Mouse (Mus musculus): ENCODE measurements around the gene Ski.
"Not testable (repeated sequence)": the region's sequence is repeated elsewhere in the genome, so short reads cannot be mapped to it uniquely, and the experiment has no call there.

Gene Ski

DNA sequence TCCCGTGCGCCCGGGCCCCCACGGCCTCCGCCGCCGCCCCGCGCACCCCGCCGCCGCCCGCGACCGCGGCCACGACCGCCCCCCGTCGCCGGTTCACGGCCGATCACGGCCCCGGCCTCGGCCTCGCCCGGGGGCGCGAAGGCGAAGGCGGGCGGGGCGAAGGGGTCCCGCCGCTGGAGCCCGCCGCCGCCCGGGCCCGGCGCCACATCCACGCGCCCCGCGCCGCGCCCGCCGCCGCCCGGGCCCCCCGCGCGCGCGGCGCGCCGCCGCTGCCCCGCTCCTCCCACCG is at the start of gene Ski:
Gene Ski, minus strand, starts transcription at position 41 of the 289 bp plus-strand sequence.
- no peak for DNase-seq (ENCODE audit: low read depth)

DNA sequence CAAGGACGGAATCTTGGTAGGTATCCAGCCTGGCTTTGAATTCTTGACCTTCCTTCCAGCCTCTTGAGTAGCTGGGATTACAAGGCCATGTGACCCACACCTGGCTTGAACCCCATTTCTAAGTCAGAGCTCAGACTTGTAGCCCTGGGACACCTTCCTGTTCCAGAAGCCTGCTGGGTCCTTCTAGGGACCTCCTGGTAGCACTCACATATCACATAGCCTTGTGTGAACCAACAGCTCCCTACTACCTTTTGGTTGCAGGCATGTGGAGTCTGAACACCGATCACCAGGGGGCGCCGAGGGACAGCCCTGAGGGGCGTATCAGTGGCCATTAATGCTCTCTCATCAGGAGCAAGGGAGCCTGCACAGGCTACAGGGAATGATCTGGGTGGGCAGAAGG is 46.0 kb upstream of the Ski start:
- peak; percentile 46 for DNase-seq (ENCODE audit: low read depth)

DNA sequence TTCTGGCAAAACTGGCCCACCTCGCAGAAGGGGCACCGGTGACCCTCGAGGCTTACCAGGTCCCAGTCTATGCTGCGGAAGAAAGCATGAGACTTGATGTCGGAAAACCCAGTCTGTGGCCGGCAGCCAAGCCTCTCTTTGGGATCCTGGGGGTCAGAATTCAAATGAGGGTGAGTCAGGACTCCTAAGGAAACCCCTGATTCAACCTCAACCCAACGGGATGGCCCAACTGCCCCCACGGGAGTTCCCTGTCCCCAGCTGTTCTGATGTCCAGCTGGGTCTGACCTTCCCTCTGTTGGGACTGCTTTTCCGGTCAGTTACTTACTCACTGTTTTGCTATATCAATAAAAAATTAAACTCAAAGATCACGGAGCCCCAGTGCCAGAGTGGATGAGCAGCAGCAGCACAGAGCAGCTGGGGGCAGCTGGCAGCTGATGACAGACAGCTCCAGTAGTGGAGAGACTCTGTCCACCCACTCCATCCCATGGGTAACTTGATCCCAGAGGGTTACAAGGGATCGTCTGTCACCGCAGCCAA is 45.3 kb upstream of the Ski start:
- DNase-seq (ENCODE audit: low read depth) = no peak

DNA sequence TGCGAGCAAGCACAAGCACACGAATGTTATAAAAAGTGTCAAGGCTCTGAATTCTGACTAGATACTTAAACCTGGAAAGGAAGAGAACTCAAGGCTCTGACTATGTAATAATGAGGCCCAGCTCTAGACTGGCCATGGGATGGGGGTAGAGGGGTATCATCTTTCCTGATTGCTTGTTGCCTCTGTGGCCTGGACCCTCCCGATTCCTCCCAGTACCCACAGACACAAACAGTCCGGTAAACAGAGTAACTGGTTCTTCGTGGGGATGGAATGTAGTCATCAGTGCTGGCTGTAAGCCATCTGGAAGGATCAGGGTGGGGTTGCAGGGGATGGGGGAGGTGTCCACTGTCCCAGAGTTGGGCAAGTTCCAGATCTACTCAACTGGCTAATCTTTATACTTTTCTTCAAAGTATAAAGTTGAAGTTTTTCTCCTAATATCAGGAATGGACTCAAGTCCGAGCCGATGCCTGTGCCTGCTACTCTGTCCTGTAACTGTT is 44.7 kb upstream of the Ski start:
- no peak for DNase-seq (ENCODE audit: low read depth)

DNA sequence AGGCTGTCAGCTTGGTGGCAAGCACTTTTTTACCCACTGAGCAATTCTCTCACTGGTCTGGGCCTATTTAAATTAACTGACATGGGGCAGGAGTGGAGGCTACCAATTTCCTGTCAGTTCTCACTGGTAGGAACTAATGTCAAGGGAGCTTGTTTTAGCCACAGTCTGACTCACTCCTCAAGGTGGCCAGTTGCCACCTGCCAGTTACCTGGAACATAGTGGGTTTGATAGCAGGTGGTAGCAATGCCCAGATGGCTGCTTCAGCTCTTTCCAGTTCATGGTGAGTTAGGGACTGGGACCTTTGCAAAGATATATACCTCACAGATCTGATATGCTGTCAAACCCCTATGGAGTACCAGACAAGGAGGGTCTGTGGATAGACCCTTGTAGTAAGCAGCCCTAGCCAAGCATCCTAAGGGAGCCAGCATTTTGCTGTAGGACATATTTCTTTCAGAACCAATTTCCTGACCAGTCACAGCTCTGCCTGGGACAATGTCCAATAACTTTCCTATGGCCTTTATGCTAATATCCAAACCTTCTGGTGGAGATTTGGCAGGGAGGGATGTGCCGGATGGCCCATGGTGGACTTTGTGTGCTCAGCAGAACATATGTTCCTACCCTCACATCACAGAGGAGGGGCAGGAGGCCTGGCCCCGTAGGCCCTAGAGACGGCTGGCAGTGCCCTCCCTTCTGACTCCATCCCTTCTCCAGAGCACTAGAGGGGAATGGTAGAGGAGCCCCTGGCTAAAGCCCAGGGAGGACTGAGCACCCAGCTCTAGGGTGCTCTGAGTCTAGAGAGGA is 42.3 kb upstream of the Ski start:
- DNase-seq (ENCODE audit: low read depth) = no peak

DNA sequence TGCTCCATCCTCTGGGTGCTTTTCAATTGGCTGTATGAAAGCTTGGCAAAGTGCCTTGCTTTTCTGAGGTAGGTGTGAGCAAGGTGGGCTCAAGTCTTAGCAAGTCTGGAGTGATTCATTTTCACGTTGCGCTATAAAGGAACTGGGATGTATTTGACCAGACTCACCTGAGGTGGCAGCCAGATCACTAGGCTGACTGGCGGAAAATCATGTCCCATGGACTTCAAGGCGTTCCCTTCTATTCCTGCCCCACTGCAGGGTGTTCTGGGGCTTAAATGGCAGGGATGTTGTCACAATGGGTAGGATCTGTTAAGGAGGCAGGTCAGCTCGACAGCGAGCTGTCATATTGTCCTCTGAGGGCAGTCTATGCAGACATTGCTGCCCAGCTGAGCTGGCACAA is 29.9 kb upstream of the Ski start:
- DNase-seq (ENCODE audit: low read depth) = no peak

DNA sequence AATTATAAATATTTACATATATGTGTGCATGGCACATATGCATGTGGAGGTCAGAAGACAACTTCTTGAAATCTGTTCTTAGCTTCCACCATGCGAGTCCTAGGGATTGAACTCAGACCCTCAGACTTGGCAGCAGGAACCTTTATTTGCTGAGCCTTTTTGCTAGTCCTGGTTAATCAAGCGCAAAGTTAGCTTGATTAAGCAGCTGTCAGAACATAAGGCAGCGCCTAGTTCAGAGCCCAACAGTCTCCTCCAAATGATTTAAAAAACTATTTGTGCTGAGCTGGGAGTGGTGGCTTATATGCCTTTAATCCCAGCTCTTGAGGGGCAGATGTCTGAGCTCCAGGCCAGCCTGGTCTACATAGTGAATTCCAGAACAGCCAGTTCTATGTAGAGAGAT is 28.8 kb upstream of the Ski start:
- no peak for DNase-seq (ENCODE audit: low read depth)

DNA sequence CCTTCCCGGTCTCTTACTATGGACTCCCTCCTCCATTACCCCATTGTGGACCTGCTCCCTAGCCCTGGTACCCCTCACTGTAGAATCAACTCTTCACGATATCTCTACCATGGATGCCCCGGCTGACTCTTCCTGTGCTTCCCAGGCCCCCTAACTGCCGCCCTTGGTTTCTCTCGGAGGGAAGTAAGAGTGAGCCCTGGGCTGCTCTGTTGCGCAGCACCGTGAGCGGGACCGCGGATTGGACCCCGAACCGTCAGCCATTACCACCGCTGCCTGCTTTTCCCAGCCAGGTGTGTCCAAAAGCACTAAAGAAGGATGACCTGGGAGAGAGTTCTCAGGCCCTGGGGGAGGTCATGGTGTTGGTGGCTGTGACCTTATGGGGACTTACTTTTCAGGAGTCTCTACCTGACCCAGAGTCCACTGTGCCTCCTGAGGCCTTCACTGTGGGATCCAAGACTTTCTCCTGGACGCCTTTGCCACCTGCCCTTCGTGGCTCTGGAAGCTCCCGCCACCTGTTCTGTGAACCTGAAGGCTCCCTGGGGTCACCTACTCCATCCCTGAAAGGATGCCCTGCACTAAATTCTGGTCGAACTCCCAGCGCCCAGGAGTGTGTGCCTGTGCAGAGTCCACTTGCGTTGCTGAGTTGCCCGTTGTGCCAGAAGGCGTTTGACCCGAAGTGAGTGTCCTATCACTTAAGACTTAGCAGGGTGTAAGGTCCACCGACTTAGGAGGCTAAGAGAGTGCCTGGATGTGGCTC is 28.1 kb upstream of the Ski start:
- DNase-seq (ENCODE audit: low read depth) = no peak

DNA sequence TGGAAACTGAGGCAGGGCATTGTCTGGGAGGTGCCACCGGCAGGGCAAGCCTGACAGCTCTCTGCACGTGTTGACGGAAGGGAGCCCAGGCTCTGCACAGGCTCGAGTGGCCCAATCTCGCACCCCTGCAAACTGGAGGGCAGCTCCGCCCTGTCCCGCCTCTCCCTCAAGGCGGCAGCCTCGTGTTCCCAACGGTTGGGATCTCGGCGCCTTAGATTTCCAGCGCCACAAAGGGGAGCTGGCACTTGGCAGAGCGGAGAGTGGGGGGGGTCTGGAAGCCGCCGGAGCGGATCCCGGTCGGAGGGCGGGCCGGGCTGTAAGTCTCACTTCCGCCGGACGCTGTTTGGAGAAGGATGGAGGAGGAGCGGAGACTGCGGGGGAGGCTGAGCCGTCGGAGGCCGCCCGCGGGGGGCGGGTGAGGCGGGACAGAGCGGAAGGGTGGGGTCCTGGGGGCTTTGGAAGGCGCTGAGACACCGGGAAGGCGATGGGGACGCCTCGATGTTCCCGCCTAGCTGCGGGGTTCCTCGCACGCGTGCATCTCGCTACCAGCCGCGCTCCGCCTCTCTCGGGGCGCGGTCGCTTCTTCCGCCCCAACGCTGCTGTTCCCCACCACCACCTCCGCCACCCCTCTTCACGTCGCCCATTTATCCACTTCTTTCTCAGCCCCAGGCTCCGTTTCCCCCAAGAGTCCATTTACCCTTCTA is 27.4 kb upstream of the Ski start, which contains the start of gene Faap20:
Gene Faap20, plus strand, starts transcription at position 155 of the 704 bp plus-strand sequence.
- DNase-seq (ENCODE audit: low read depth) = peak; percentile 60

DNA sequence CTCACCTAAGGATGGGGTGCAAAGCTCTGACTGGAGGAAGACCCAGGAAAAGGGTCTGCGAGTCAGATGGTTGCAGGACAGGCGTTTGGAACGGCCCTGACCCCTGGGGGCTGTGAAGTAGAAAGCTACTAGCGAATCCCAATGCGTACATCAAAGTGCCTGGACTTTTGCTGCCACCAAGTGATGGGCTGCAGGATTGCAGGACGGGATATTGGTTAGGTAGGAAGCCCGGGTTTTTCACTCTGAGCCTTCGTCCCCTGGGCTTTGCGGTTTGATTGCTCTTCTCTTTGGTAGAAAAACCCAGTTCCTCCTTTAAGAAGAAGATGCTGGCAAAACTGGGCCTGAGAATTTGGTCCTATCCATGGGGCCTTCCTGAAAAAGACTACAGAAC is 26.9 kb upstream of the Ski start:
- DNase-seq (ENCODE audit: low read depth) = peak; percentile 99

DNA sequence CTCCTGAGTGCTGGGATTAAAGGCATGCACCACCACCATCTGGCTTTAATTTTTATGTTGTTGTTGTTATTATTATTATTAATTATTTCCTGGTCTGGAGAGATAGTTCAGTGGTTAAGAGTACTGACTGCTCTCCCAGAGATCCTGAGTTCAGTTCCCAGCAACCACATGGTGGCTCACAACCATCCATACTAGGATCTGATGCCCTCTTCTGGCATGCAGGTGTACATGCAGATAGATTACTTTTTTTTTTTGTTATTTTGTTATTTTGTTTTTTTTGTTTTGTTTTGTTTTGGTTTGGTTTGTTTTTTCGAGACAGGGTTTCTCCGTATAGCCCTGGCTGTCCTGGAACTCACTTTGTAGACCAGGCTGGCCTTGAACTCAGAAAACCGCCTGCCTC is 25.7 kb upstream of the Ski start:
- DNase-seq (ENCODE audit: low read depth) = not testable (repeated sequence)

DNA sequence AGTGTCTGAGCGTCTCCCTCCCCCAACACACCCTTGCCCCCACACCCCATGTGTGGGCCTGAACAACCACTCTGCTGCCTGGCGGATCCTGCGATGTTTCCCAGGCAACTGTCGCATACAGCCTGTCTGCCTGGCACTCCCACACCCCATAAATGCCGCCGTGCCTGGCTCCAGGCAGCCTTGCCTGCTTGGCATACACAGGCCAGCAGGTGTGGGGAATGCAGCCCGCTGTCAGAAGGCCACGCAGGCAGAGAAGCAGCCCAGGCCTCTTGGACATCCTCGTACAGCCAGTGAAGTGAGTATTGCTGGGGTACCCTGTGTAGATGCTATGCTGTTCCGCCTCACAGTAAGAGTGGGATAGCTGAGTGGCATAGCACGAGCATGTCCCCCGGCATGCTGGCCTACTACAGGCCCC is 24.3 kb upstream of the Ski start:
- no peak for DNase-seq (ENCODE audit: low read depth)

DNA sequence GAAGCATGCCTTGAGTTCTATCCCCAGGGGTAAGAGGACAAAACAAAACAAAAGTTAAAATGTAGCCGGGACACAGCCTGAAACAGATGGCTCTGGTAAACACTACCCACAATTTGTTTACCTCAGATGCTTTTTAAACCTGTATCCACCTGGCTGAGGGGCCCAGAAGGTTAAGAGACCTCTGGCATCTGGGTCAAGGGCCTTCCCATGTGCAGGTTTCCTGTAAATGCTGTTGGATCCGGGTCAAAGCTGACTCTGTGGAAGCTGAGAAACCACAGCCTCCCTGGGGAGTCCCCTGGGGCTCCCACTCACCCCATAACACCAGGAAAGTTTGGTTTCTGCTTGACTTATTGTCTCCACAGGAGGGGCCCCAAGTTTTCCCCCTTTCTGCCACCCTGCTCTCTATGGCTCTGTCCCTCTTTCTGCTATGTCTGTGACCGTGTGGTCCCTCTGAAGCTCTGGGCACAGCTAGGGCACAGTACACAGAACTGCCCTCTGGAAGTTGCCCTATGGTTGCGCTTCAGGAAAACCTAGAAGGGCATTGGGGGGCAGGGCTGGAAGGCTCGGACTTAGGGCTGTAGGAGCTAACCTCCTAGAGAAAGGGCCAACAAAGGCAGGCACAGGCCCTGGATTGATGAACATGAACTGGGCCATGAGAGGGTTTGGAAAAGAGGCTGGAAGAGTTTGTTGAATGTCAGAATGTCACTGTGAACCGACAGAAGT is 23.5 kb upstream of the Ski start:
- DNase-seq (ENCODE audit: low read depth) = no peak

DNA sequence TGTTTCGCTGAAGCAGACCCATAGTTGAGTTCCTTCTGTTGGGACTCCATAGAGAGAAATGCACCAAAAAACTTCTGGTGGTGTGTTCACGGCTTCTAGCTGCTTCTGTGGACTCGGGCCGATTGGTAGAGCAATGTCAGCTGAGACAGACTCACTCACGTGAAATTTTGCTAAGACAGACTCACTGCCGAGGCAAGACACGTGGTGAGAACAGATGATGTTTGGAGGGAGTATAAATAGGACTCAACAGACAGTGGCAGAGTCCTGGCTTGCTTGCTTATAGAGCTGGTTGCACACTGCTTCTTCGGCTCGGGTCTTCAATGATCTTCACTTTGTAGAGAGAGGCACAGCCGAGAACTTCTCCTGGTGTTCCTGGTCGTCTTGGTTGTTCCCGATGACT is 20.8 kb upstream of the Ski start:
- DNase-seq (ENCODE audit: low read depth) = no peak

DNA sequence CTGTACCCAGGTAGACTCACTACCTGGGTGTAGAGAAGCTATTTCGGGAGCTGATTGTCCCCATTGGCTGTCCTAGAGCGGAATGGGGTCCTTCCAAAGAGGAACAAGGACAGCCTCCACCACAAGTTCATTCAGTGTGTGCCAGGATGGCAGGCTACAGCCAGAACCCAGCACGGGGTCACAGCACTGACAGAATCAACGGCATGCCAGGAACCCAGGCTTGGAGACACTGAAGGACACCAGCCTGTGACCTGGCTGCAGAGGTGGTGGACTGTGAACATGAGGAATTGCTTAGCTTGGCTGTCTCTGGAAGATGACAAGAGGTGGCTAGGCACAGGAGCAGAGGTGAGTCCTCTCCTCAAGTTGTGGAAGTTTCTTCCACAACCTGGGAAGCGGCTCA is 19.9 kb upstream of the Ski start:
- no peak for DNase-seq (ENCODE audit: low read depth)

DNA sequence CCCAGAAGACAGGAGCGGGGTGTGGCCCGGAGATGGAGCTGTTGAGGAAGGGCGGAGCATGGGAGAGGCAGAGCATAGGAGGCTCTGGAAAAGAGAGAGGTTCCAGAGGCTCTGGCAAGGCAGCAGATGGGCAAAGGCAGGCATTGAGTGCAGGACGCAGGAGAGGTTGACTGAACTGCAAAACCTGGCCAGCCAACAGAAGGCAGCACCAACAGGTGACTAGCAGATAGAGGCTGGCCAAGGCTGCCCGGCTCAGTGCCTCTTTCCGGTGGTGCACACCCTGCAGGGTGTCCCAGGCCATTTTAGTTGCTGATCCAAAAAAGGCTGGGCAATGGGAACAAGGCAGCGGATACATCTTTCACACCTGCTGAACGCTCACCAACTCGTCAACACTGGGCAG is 19.4 kb upstream of the Ski start:
- no peak for DNase-seq (ENCODE audit: low read depth)

DNA sequence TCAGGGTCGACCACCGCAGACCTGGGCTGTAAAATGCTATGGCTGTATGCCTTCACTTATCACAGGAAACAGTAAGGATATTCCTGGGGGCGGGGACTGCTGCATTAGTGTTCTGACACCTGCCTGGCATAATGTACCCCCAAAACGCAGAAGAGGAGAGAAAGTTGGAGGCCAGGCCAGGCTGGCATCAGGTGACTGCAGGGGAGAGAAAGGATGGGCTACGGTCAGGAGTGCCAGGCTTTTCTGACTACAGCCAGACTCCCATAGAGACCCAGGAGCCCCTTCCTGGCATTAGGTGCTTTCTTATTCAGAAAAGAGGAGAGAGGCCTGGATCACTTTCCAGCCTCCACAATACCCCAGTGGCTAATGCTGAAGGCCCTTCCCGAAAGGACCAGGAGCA is 17.1 kb upstream of the Ski start:
- DNase-seq (ENCODE audit: low read depth) = no peak

DNA sequence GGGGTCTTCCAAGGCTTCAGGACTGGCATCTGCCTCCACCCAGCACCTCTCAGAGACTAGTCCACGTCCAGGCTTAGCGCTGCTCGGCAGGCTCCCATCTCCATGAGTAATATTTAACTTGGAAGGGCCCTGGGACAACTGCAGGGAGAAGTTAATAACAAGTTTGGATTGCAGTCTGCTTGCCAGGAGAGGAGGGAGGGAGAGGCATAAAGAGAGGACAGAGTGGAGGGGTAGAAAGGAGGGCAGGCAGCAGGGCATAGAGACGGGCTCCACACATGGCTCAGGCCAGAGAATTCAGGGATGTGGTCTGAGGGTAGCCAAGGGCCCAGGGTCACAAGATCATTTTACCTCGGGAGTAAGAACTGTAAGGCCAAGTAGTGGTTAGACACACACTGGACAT is 15.9 kb upstream of the Ski start:
- no peak for DNase-seq (ENCODE audit: low read depth)

DNA sequence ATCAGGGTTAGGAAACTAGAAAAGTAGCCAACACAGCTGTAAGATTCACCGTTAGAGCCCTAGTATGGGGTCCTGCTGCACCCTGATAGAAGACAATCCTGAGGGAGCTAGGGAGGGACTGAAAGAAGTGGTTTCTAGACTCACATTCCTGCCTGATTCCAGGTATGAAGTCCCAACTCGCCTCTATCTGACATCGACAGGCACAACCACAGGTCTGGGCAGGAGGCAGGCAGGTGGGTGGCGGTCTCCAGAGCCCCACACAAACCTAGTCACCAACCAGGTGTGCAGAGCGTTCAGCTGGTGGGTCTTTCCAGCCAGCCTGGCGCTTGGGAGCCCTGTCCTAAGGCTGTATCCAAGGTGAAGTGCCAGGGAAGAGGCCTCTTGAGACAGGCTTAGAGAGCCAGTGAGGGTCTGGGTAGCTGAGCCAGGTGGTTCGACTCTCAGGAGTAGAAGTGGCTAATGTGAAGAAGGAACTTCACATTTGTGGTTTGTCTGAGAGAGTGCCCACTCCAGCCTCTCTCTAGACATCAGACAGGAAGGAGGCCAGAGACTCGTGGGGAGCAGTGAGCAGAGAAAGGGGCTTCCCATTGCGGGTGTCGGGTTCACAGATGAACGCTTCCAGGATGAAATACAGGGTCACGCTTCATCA is 14.5 kb upstream of the Ski start:
- no peak for DNase-seq (ENCODE audit: low read depth)

DNA sequence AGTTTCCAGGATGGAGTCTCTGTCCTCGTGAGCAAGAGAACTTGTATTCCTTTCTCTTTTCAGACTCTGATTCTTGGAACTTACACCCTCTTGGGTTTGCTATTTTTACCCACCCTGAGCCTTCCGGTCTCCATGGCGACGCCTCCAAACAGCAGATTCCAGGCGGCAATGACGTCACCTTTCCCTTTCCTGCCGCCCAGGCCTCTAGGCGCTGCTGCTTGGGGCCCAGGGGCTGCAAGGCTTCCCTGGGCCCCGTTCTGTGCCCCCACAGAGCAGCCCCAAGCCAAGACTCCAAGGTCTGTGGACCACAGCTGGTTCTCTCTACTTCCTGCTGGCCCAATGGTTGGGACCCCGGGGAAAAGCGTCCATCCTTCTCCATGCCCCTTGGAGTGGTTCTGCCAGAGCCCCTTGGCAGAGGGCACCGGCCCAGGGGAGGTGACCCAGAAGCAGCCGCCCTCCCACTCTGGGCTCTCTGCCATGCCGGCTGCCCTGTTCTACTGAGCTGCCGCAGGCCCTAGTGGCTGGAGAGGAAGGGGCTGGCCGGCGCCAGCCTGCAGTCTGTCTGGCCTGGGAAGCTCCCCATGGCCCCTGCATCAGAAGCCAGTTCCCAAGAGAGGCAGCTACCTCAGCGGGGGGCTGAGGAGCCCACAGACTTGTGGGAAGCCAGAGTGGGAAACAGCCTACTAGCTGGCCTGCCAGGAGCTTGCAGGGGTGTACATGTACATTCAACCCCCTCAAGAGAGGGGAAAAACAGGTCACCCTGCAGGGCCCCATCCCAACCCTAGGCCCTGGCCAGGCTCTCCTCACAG is 13.1 kb upstream of the Ski start:
- peak; percentile 88 for DNase-seq (ENCODE audit: low read depth)

All from c-Kit-positive CD71-negative TER-119-negative erythroid progenitor cells, embryonic 14.5 days (primary cell).